Mouse (Mus musculus) frontal cortex, postnatal 25 days (tissue): Measurements from ENCODE around the gene Tob2.
A peak's percentile ranks its signal among the peaks of the same experiment; 100 is the strongest.

ENCODE experiments used
- DNase-seq, 2 experiments: peaks; one replicate each; pipeline ENCODE4 v3.0.0; 2022; ENCODE audit warnings: low spot score in 2 of 2

Tob2 gene

GRCm38 (mm10) chr15:81858517-81859329 lies at the start of gene Tob2:
TSS of gene Tob2 (minus strand) at chr15:81858796.
- DNase-seq: peak; percentile 41 to 55

DNA sequence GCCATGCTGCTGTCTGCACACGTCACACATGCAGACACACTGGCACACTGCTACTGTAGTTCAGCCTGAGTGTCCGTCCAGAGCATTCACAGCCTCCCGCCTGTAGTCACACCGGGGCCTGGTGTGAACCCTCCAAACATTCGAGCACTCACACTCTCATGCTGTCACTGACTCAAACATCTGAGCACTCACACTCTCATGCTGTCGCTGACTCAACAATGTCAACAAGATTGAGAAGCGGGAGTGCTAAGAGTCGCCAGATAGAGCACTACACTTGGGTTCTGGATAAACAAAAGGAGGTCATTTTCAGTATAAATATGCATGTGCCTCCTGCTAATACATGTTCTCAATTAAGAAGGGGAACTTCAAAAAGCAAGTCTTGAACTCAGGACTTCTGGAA lies 49.4 kb upstream of the Tob2 start:
- DNase-seq: no peak

DNA sequence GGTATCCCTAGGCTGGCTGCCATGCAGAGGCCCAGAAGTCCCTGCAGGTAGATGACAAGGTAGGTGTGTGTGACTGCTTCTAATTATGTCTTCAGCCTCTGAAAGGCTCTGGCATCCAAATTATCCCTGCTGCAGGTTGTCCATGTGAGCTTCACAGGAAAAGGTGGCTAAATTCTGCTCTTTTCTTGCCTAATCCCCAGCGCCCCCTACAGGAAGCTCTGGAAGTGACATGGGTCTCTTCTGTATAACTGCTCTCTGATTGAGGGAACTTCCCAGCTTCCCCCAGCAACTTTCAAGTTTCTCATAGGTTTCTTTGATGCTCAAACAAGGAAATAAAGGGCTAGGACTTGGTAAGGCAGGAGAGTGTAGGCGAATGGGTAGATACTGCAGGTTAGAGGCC lies 46.3 kb upstream of the Tob2 start:
- peak; percentile 70 to 80 for DNase-seq

DNA sequence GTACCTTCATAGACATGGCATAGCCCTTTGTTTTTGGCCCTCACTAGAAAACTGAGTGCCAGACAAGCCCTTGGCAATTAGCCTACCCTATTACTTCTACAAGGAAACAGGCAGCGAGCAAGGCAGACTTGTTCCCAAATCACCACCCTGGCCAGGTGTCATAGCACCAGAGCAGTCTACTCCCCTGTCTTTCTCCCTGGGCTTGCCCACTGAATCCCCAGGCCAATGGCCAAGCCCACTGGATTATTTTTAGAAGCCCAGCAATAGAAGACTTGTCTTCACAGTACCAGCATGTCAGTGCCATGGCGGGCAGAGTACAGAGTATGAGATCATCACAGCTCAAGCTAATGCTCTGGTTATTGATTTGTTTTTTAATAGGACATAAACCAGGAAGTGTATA lies 40.2 kb upstream of the Tob2 start:
- no peak for DNase-seq

DNA sequence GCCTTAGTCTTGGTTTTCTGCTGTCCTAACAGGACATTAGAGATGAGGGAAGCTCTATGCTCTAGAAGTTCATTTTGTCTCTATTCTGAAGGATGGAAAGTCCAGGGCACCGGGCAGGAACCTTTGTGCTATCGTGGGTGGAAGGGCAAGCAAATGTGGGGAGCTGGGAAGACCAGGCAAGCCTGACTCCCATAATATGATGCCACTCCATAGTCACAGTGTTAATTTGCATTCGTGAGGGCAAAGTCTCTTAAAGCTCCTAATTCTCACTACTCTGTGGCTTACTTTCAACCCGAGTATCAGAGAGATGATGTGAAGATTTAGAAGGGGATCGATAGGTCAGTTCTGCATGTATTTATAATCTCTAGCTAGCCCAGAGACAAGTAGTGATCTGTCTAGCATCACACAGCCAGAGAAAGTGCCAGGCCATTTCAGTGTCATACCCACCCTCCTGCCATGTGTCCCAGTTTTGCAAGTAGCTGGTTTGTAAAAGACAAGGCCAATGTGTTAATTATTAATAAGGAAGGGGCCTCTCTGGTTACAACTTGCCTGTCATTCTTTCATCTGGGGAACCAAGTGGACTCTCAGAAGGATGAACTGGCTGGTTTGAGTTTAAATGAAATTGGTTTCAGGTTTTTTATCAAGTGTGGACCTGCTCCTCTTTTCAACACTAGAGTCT lies 39.1 kb upstream of the Tob2 start:
- DNase-seq: no peak

DNA sequence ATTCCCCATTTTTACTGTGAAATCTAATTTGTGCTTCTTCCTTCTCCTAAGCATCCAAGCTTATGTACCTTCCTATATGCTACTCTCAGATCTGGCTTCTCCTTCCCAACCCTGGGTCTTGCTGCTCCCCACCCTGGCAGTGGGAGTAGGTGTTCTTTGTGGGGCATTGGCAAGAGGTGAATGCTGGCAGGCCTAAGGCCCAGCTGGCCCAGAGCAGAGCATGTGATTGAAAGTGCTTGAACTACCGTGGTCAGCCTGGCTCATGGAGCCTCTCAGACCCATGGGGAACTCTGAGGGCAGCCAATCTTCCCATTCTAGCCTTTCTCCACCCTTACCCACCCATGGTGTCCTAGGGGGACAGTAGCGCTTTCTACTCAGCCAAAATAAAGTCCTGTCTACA lies 37.8 kb upstream of the Tob2 start:
- DNase-seq: no peak

GRCm38 (mm10) chr15:81894002-81894401 lies 35.4 kb upstream of the Tob2 start:
- no peak for DNase-seq

GRCm38 (mm10) chr15:81891822-81892580 lies 33.4 kb upstream of the Tob2 start:
- no peak for DNase-seq

- DNase-seq: no peak
Observed at GRCm38 (mm10) chr15:81891140-81891802, 32.7 kb upstream of the Tob2 start.

GRCm38 (mm10) chr15:81889175-81889574 lies 30.6 kb upstream of the Tob2 start:
- DNase-seq: no peak

DNA sequence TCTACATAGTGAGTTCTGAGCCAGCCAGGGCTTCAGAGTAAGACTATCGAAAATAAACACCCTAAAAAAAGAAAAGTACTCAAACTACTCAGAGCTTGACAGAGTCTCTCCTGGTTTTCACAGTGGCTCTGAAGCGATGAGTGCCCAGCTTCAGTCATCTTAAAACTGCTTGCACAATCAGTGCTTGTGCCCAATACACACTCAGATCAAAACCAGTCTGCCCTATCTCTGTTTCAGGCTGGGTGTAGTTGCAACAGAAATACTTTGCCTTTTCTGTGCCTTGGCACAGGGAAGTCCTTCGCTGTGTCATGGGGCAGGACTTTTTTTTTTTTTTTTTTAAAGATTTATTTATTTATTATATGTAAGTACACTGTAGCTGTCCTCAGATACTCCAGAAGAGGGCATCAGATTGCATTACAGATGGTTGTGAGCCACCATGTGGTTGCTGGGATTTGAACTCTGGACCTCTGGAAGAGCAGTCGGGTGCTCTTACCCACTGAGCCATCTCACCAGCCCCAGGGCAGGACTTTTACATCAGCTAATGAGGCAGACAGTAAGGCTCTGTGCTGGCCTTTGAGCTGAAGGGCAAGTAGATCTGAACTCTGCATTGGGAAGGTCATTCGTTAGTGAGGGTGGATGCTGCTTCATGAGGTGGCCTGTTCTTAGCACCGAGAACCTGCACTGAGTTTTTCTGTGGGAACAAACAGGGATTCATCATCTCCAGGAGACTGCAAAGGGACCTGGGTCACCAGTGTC lies 28.4 kb upstream of the Tob2 start:
- no peak for DNase-seq

GRCm38 (mm10) chr15:81885418-81885934 lies 26.9 kb upstream of the Tob2 start:
- no peak for DNase-seq

GRCm38 (mm10) chr15:81882348-81882747 lies 23.8 kb upstream of the Tob2 start:
- DNase-seq: no peak

DNA sequence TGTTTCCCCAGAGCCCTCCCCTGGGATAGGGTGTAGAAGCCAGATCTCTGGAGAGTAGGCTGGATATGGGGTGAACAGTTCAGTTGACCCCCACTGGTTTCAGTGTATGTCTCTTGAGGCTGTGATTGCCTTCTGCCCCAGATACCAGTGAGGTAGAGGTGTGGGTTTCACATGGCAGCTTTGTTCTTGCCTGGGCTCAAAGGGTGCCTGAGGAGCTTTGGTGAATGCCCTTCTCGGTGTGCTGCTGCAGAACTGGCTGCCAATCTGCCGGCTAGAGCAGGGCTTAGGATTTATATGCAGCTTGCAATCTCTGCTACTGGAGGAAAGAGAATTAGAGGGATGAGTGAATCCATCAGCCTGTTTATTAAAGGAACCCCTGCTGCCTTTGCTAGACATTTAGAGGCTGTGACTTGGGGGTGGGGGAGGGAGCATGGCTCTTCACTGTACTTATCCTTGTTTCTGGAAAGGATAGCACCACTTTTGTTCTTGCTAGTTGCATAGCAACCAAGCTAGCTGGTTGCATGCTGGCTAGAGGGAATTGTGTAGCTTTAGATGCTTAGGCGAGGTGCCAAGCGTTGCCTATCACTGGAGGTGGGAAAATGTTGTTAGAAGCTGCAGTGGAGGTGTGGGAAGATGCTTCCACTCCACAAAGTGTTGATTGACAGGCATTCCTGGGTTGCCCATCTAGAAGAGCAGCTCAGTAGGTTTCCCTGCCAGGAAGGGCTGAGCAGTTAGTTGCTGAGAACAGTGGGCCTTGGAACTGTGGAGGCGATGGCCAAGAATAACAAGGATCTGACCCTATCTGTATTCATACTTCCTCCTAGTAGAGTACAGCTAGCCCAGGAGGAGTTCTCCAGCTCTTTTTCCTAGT lies 21.2 kb upstream of the Tob2 start:
- peak; percentile 64 to 73 for DNase-seq

GRCm38 (mm10) chr15:81872262-81873136 lies 13.9 kb upstream of the Tob2 start, which contains the start of gene Aco2:
TSS of gene Aco2 (plus strand) at chr15:81872309.
- DNase-seq: peak; percentile 99

DNA sequence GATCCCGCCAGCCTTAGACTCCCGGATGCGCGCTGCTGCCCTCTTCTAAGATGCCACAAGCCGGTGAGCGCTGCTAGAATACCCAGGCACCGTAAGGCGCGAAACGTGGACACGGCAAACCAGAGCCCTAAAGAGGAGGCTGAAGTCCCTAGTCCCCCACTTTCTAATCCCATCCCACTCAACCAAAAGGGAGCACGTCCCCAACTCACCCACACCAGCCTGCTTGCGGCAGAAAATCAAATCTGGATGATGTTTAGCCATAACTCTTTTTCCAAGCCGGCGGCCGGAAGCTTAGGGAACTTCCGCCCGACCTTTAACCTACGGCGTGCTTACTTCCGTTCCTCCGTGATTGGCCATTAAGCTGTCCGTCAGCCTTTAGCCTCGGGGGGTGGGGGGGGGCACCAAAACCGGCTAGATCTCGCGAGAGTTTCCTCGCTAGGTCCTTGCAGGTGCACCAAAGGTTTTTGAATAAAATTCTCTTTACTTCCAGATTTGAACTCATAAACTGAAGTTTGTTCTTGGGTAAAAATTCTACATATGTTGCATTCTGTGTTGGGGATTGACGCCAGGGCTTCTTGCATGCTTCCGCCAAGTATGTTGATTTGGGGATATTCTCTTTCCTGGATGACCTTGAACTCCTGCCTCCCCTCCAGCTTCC lies 13.1 kb upstream of the Tob2 start, which contains the start of gene Phf5a:
Gene Phf5a, minus strand, starts transcription at position 308 of the 658 bp plus-strand sequence.
- DNase-seq: peak; percentile 63 to 64

- DNase-seq: no peak
Observed at GRCm38 (mm10) chr15:81869985-81870384, 11.4 kb upstream of the Tob2 start.

DNA sequence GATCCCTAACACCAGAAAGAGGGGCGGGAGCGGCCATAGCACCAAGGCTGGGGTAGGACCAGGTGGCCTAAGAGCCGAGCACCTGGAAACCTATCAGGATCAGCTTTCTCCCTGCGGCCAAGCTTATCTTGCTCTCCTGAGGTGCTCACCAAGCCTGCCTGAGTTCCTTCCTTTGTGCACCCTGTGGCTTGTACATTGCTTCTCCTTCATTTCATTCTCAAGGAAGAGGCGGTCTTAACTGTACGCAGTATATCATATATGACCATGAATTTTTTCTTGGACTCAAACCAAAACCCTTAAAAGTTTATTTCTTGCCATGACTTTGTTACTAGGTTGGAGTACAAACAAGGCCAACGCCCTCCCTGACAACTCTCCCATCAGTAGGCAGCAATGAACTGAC lies 5.6 kb upstream of the Tob2 start:
- no peak for DNase-seq
